Mouse (Mus musculus) erythroblast, embryonic 14.5 days (primary cell): ENCODE data around the gene Apba2.

Experiments
- GATA1 ChIP-seq: IDR thresholded peaks from 2 replicates; pipeline ENCODE4 v1.6.1; 2012; ENCODE audit warnings: low read length, inconsistent platforms, mixed read lengths
- TAL1 ChIP-seq: IDR thresholded peaks from 3 replicates; pipeline ENCODE4 v1.6.1; 2012; ENCODE audit warnings: low read length, inconsistent platforms, mixed read lengths

GRCm38 (mm10) chr7:64779501-64779900 lies 278.0 kb downstream of the Apba2 start:
- TF ChIP-seq GATA1 (no peak), TAL1 (no peak)
